Mouse (Mus musculus): ENCODE data around the gene Adgrv1.

The Adgrv1 gene

DNA sequence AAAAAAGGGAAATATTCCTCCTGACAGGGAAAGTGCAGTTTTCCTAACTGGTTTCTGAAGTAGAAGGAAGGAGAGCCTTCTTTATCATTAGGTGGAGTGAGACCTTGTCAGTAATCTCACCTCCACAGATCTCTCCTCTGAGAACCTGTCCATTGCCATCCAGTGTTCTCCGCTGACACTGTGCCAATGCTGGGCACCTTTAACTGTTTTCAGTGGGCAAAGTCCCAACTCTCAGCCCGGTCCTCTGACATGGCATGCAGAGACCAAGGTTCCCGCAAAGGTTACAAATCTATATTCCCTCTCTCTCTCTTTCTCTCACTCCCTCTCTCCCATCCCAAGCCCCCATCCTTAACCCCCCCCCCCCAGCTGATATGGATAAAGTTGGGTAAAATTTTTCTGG, 230.1 kb downstream of the Adgrv1 start:
- DNase-seq: no peak

DNA sequence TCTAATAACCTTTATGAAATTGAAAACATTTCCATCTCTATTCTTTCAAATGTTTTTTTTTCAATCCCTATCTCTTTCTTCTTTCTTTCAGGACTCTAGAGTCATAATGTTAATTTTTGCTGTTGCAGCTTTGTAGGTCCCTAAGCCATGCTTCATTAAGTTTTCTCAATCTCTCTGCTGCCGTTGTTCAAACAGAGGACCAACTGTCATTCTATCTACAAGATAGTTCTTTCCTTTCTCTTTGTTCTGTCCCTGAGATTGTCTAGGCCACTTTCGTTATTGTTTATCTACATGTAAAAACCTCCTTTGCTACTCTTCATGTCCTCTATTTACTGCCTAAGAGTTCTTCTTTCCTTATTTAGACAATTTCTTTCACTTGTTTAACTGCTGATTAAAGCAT, 230.8 kb downstream of the Adgrv1 start:
- DNase-seq: no peak

DNA sequence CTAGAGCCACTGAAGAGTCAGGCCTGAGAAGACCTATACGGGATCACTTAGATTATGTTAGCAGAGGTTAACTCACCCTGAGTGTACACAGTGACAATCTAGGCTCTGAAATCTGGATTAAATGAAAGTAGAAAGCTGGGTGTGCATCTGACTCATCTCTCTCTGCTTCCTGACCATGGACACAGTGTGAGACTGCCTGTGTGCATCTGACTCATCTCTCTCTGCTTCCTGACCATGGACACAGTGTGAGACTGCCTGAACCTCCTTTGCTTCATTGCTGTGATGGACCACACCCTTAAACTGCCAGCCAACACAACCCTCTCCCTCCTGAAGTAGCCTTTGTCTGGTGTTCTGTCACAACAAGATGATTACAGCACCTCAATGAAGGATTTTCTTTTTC, 231.2 kb downstream of the Adgrv1 start:
- no peak for DNase-seq

DNA sequence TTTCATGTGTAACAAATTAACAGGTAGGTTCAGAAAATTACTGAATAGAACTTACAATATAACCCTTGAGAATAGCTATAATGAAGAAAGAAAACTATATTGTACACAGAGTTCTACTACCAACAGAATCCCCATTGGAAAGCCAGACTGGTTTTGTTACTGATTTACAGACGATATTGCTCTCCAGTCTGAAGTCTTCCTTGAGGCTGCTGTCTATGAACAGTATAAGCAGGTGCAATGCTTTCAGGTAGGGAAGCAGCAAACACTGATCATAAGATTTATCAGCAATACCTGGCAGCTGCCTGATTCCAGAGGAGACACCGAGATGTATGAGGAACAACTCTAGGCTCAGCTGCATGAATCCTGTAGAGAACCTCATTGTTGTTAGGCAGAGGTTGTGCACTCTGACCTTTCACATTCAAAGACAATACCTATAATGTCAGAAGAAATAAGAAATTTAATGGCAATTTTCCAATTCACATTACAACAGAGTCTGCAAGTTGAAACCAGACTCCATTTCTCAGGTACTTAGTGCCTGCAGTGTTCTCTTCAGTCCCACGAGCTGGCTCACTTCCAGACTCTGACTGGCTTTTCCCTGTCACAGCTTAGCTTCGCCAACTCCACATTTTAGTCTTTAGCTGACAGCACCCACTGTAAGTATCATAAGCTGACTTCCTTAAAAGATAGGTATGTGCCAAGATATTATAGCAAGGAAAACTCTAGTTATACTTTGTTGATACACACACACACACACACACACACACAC, 247.2 kb downstream of the Adgrv1 start:
- DNase-seq: peak; percentile 62

DNA sequence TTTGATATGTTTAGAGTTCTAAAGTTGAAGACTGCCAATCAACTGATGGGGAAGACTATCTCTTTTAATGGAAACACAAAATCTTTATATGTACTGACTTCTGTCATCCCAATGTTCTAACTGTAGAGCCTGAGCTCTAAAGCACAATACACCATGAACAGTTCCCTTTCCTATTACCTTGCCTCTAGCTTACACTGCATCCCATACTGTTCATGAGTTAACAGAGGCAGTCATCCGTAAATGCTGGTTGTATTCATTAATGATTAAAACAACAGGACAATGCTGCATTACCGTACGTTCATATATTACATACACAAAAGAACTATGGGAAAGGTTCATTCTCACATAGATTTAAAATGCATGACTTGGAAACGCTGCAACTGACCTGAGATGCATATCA, 251.1 kb downstream of the Adgrv1 start:
- DNase-seq: no peak

DNA sequence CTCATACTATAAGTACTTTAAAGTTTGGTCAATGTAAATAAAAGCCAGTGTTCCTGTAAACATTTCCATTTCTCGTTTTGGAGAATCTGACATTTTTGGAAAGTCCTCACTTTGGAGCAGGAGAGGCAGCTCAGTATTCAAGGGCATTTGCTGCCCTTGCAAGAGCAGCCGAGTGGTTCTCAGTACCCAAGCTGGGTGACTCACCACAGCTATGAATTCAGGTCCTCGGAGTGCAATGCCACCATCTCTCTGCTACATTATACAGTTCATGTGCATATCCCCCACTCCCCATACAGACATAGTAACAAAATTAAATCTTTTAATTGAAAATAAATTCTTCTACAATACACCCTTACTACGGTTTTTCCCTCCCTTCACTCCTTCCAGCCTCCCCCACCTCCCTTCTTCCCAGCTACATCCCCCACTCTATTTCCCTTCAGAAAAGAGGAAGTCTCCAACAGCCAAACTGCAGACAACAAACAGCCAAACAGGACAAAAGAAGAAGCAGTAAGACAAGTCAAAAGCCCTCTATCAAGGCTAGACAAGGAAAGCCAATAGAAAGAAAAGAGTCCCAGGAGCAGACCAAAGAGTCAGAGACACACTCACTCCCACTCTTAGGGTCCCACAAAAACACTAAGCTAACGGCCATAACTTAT, 262.0 kb downstream of the Adgrv1 start:
- no peak for DNase-seq

DNA sequence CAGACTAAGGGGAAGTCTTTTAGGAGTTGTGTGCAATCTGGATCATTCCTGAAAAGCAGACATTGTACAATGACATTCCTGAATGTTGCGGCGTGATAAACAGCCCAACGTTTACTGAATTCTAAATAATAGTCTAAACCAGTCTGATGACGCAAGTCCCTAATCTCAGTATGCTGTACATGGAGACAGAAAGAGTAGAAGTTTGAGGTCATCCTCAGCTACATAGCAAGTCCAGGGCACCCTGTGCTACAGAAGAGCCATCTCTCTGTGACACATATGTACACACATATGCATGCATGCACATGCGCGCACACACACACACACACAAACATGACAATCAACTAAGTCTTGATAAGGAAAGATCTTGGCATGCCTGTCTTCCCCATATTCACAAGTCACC, 262.8 kb downstream of the Adgrv1 start:
- DNase-seq: no peak

DNA sequence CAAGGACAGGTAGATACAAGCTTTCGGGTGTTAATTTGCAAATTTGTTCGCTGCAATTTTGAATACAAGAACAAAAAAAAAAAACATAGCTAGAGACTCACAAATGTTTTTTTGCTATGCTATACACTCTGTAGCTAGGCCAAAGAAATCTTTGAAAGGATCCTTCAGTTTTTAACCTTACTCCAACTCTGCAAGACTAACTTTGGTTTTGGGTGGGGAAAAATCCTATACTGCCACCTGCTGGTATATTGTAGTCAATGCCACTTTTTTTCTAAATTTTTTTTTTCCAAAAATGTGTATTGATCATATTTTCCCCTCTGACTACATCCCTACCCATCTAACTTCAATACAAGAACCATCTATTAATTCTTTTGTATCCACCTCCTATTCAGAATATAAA, 263.4 kb downstream of the Adgrv1 start:
- no peak for DNase-seq

DNA sequence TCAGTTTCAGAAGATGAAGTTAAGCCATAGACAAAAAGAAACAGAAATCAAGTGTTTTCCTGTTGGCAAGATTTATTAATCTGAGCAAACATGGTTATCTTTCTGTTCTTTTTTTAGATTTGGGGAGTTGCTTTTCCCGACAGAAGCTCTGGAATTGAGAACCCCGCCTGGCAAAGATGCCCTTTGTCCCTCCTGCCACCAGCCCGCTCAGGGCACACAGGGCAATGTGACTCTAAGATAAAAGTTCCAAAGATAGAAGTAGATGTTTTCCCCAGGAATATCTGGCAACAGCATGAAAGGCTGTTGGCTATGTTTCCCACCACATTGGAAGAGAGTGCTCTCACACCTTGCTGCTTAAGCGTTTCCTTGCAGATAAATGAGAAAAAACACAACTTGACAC, 264.0 kb downstream of the Adgrv1 start:
- DNase-seq: no peak

DNA sequence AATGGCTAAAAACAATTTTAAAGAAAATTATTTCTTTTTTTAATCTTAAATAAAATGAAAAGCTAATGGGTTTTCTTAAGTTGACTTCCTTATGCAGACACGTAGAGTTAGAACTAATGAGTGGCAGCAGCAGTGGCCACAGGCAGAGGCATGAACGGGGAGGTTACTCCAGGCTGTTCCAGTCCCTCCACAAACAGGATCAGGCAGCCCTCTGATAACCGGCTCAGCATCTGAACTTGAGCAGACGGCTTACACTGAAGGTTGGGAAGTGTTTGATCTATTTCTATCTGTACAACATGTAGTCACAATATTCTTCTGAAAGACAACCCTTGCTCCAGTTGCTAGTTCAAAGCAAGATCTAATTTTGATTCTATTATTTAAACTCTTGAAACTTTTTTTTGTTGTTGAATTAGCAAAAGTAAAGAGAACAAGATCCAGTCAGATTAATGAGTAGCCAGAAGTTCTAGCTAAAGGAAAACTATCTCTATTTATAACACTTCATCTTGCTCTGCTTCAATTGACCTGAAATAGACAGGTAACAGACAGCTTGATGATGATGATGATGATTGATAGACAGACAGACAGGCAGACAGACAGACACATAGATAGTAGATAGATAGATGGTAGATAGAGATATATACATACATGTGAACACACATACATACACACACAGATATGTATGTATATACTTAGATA, 265.1 kb downstream of the Adgrv1 start:
- DNase-seq: no peak

DNA sequence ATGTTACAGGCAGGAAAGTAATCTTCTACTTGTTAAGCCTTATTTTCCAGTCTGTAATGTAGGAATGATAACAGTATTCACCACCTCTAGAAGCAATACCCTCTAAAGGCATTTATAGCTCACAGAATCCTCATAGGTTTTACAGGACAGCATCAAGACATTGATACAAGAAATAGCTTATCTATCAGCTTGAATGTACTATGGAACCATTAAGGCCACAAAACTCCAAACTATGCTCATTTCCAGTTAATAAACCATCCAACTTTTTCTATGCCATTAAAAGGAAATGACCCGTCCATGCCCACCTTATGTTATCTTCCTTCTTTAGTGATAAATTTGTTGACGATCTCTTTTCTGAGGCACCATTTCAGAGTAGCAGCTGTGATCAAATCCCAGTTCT, 272.6 kb downstream of the Adgrv1 start:
- DNase-seq: no peak

DNA sequence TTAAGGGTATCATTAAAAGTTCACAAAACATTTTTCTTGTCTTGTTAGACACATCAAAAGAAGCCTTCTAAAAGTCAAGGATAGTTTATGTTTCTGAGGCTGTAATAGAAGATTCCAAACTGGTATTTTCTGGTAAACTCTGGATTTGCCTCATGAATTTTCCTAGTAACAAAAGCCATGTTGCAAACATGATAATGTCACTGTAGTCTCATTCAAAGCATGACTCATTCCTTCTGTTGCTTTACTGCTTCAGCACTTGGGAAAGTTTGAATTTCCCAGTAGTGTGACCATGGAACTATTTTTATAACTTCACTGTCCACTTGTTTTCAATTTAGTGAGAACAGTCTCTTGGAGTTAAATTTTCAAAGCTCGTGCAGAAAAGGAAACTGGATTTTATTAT, 274.2 kb downstream of the Adgrv1 start:
- DNase-seq: no peak

DNA sequence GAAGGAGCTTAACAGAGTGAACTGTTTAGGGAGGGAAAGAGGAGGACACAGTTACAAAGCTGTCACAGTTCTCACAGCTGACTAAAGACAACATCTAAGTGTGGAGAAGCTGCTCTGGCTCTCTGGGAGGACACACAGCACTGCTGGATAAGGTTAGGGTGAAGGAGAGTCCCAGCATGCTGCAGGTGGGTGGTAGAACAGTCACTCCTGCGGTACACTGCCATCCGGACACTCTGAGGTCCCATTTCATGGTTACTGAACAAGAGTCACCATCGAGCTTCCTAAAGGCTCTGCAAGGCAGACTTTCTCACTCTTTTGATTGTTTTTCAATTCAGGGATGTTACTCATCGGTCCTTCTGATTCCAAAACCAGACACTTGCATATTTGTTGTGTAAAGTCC, 274.6 kb downstream of the Adgrv1 start:
- DNase-seq: no peak

DNA sequence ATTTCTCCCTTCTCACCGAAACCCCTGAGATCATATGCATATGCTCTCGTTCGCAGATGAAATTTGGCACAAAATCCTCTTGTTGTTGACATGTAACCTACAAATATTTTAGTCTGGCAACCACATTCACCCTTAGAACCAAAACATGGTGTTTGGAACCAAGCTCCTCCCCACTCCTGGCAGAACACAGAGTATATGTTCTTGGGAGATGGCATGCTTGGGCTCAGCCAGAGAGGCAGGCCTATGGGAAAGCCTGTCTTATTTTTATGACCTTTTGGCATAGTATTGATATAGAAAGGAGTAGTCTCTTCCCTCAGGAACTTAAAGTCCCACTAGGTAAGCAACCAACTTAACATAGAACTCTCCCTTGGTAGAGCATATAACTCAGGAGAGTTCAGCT, 275.7 kb downstream of the Adgrv1 start:
- DNase-seq: no peak

DNA sequence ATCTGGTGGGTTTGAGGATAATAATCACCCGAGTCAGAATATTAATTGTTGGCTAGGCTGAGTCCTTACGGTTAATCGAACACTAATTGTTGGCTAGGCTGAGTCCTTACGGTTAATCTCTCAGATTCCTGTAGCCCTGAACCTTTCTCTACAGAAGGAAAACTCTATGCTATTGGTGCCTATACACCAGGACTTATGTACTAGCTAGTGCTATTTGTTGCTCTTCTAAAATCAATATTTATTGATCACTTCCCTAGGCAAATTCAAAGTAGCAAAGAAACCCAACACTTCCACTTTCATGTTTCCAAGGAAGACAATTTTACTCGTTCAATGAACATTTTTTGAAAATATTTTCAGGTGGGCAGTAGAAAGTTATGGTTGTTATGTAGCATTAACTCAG, 278.4 kb downstream of the Adgrv1 start:
- no peak for DNase-seq

DNA sequence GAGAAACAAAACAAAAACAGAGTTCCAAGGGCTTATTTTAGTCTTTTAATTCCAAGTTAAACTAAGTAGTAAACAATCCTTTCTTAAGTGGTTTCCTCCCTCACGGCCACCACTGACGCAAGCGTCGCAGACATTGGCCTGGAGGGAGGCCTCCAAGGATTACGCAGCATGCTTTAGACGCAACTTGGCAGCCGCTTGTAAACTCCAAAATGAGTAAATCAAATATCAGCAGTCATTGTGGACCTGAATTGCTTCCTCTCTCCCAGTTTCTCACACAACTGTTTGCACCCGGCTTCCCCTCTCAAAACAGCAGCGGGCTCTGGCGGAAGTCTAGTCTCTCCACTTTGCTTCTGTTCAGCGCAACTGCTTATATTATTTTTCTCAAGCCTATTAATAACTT, 280.7 kb downstream of the Adgrv1 start:
- no peak for DNase-seq

DNA sequence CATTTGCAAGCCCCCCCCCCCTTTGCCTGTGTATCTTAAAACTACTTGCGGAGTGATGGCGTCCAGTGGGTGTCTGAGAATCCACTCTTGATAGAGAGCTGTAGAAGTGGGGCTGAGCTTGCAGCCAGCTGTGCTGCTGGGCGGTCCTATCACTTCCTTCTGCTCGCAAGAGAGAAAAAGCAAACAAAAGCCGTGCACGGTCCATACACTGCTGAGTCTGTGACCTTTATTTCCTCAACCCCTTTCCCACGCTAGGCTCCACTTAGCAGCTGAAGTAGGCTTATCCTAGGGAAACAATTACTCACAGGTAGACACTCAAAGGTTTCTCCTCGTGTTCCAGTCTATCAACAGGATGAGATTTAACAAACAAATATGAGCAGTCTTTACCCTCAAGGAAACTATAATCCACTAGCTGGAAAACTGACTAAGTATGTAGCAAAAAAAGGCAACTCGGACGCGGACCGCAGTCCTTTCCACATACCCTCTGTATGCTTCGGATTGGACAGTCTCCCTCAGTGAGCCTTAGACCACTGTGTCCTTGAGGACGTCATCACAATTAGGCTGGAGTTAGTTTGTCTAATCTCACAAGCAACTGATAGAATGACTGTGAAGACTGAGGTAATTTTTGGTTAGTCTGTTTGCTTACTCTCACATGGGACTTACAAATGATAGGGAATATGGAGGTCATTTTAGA, 281.3 kb downstream of the Adgrv1 start:
- DNase-seq: no peak

DNA sequence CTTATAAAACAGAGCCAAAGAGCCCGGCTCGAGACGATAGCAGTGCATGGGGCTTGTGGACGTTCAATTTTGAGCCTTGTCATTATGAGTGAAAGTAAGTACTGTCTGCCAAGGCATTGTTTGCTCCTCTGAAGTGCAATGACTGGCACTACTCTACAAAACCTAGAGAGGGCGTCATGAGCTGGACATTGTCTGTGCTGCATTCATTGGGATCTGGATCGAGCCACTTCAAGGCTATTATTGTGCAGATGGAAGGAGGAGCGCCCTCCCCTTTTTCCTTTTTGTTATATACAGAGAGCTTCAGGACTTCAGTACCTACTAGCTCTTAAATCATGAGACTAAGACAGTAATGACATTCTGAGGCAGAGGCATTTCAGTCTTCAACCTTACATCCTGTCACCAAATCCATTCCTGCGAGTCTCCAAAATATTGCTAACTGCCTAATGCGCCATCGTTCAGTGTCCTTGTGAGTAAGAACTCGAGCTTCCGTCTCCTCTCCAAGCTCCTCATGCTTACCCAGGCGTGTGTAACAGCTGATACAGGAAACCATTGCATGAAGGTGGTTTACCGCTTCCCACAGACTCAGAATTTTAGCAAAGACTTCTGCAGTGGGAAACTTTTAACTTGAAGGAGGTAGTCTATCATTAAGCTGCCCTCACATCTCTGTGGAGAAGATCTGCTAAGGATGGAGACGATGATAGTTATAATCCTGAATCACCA, 285.5 kb downstream of the Adgrv1 start:
- no peak for DNase-seq

DNA sequence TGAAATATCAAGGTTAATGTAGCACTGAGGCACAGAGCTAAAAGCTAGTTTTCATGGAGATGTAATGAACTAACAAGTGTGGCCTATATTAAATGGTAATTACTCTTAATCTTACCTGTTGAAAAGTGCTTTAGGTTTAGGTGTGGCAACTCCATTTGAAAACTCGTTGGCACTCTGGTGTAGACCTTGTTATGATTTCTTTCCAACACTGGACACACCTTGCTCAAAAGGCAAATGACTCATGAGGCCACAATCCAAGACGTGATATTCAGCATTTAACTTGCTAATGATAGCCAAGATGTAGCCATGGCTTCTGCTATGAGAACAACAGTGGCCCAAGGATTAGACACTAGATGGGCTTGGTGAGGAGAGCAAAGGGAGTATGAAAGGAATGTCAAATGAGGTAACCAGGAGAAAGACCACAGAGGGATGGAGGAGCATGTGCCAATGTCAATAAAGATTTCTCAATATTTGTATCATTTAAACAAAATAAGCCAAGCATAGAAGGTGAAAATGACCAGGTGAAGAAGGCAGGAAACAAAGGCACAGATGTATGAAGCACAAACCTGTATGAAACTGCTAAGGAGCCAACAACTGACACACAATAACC, 289.9 kb downstream of the Adgrv1 start:
- DNase-seq: no peak

DNA sequence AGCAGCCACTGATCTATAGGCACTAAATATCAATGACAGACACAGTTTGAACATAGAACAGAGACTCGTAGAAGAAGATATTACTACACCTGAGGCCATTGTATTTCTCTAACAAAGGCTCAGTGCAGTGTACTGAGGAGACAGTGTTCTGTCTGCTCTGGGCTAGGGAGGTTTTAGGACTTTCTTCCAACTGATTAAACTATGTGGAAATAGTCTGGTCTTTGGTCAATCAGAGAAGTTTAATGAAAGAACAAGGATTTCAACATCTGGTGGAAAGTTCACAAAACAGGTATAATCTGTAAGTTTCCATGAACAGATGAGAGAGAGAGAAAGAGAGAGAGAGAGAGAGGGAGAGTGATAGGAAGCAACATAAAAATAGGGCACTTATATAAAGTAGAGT, 297.7 kb downstream of the Adgrv1 start:
- no peak for DNase-seq

DNA sequence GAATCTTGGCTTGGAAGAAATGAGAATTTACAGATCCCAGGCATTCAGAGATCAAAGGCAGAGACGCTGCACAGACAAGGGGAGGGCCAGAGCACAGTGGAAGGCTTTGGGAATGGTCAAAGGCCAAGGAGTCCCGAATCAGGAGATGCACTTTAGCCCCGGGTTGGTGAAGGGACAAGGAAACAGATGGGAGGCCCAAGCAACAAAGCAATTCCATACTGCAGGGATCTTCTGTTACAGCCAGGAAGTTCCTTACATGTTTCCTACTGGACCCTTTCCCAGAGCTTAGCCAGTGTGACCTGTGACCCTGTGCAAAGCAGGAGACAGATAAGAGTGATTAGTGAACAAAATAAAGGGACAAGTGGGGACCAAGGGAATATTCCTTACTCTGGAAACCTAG, 300.9 kb downstream of the Adgrv1 start:
- no peak for DNase-seq

DNA sequence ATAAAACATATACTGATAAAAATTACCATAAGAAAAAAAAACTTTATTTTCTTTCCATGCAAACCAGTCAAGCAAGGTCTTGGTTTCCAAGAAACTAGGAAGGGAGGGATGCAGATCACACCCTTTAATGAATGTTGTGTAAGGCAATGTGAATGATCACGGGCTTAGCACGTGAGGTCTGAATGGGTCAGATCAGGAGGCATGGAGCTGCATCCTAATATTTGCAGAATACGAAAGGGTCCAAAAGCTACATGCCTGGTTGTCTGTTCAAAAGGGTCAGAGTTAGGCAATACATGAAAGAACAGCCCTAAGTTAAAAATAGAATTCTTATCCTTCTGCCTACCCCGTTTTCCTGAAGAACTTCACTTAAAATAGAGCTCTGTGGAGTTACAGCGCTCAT, 303.2 kb downstream of the Adgrv1 start:
- DNase-seq: no peak

DNA sequence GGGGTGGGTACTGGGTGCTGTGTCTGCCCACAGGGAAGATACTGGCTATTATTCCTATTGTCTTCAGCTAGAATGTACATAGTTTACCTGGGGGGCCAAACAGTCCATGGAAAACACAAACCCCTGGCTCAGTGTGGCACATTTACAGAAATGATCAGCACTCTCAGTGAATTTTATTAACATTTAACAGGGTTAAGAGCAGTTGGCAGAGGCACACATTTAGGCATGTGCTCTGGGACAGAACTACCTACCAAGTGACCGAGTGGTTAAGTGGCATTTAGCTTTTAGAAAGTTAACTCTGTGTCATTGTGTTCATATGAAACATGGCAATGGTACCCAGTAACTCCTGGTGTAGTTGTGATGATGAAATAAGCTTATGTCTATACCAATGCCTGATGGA, 304.8 kb downstream of the Adgrv1 start:
- DNase-seq: no peak

Data from right cerebral cortex, postnatal 14 days (tissue).